Mouse (Mus musculus): Measurements from ENCODE around the gene Dop1b. TPM values are rescaled to one million over a fixed set of nuclear protein-coding genes. Genes with fewer than 3 reads are reported as not detected.
A peak's percentile ranks its signal among the peaks of the same experiment; 100 is the strongest.

Gene Dop1b
- polyA plus RNA-seq, 1 experiment from 2014 or later, result 30.1 TPM

DNA sequence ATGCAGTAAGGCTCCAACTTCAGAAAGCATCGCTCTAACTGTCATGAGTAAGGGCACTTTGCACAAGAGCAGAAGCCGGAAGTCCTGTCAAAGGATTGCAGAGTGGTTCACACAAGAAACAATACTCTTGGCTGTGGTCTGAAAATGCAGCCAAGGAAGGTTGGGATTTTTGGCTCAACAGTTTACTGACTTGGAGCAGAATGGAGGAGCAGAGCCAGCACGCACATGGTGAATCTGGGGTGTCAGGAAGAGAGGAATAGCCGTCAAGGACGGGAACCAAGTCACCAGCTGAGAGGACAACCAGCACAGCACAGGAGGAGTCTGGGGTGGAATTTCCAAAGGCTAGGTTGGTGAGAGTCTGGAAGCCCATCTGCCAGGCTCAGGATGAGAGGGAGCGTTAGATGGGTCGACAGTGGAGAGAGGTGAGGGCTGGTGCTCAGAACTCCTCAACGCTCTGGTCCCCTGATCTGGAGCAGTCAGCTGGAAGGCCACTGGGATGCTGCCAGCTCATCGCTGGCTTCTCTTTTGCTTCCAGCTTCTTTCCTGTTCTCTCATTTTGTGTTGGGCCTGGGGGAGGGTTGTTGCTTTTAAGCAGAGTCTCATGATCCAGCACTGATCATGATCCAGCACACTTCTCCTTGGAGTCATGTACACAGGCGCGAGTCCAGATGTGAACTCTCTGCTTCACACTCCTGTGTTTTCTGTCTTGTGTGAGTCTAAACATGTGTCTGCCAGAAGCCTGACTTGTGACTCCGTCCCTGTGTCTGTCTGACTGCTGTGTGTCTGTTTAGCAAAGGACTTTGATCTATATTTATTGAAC lies 85.5 kb downstream of the Dop1b start:
- Histone ChIP-seq H3K9ac (replicated peaks; ENCODE audit: low read length) (no peak overlapping the region), H3K36me3 (ENCODE audit: insufficient read depth, low read length) (no peaks in the 10 kb centered on the region; the same call in 1 of the 2 replicates), H3K27me3 (ENCODE audit: insufficient read depth, low read length) (no peaks in the 10 kb centered on the region), H3K4me2 (replicated peaks; ENCODE audit: low read depth, low read length) (no peak overlapping the region), H3K4me3 (ENCODE audit: low read length) (no peak overlapping the region), H3K9me3 (ENCODE audit: low read length) (no peaks in the 10 kb centered on the region), H3K4me1 (ENCODE audit: insufficient read depth, low read length) (peaks cover 7% of the 10 kb centered on the region), H3K27ac (ENCODE audit: low read length) (no peak overlapping the region)
- 75% methylated on average over 12 of the region's 12 CpGs for WGBS
- ATAC-seq (ENCODE audit: low FRiP score, low TSS enrichment), result no peak

- no peak overlapping the region for H3K4me2 ChIP-seq (replicated peaks; ENCODE audit: low read depth, low read length)
- no peak for ATAC-seq (ENCODE audit: low FRiP score, low TSS enrichment)
- no peak overlapping the region for H3K27ac ChIP-seq (ENCODE audit: low read length)
- no peak overlapping the region for H3K4me3 ChIP-seq (ENCODE audit: low read length)
- H3K36me3 ChIP-seq (ENCODE audit: insufficient read depth, low read length), result no peaks in the 10 kb centered on the region; the same call in 1 of the 2 replicates
- no peak overlapping the region for H3K9ac ChIP-seq (replicated peaks; ENCODE audit: low read length)
- no peaks in the 10 kb centered on the region for H3K9me3 ChIP-seq (ENCODE audit: low read length)
- H3K4me1 ChIP-seq (ENCODE audit: insufficient read depth, low read length), result peaks cover 7% of the 10 kb centered on the region
- 83% methylated on average over 11 of the region's 11 CpGs for WGBS
- H3K27me3 ChIP-seq (ENCODE audit: insufficient read depth, low read length), result no peaks in the 10 kb centered on the region
Measured at GRCm38 (mm10) chr16:93797841-93798492, 86.3 kb downstream of the Dop1b start.

DNA sequence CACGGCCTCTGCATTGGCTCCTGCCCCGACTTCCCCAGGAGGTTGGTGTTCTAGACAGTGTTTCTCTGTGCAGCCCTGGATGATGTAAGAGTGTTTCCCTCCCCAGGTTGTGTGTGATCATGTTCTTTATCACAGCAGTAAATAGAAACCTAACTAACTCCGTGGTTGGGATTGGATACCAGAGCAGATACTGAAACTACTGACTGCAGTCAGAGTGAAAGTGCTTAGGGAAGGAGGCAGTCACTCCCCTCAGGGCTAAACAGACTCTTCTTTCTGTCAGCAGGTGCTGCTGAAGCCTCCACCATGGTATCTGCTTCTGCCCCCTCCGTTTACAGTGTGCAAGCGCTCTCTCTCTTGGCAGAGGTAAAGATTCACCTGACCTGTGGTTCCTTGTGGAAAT lies 86.9 kb downstream of the Dop1b start:
- Histone ChIP-seq H3K4me1 (ENCODE audit: insufficient read depth, low read length) (peaks cover 7% of the 10 kb centered on the region), H3K27me3 (ENCODE audit: insufficient read depth, low read length) (no peaks in the 10 kb centered on the region), H3K9me3 (ENCODE audit: low read length) (no peaks in the 10 kb centered on the region), H3K9ac (replicated peaks; ENCODE audit: low read length) (no peak overlapping the region), H3K36me3 (ENCODE audit: insufficient read depth, low read length) (no peaks in the 10 kb centered on the region; the same call in 1 of the 2 replicates), H3K4me3 (ENCODE audit: low read length) (no peak overlapping the region), H3K27ac (ENCODE audit: low read length) (no peak overlapping the region), H3K4me2 (replicated peaks; ENCODE audit: low read depth, low read length) (no peak overlapping the region)
- ATAC-seq (ENCODE audit: low FRiP score, low TSS enrichment), result no peak
- 75% methylated on average over 5 of the region's 5 CpGs for WGBS

DNA sequence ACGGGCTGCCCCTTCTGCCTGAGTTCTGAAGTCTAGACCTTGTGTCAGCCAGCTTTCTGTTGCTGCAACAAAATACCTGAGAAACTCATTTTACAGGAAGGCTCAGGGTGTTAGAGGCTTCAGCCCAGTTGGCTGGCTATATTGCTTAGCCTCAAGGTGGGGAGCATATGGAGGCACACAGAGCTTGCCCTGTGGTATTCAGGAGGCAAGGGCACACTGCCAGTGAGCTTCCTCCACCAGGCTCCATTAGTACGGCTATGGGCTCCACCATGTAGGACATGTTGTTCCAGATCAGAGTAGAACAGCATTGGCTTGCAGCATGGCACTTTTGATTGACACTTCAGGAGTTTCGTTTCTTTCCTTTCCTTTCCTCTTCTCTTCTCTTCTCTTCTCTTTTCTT lies 87.4 kb downstream of the Dop1b start:
- Histone ChIP-seq H3K9ac (replicated peaks; ENCODE audit: low read length) (no peak overlapping the region), H3K4me3 (ENCODE audit: low read length) (no peak overlapping the region), H3K27me3 (ENCODE audit: insufficient read depth, low read length) (no peaks in the 10 kb centered on the region), H3K9me3 (ENCODE audit: low read length) (no peaks in the 10 kb centered on the region), H3K36me3 (ENCODE audit: insufficient read depth, low read length) (no peaks in the 10 kb centered on the region; the same call in 1 of the 2 replicates), H3K4me2 (replicated peaks; ENCODE audit: low read depth, low read length) (no peak overlapping the region), H3K4me1 (ENCODE audit: insufficient read depth, low read length) (peaks cover 7% of the 10 kb centered on the region), H3K27ac (ENCODE audit: low read length) (no peak overlapping the region)
- WGBS, result 87% methylated on average over 3 of the region's 3 CpGs
- ATAC-seq (ENCODE audit: low FRiP score, low TSS enrichment), result no peak

DNA sequence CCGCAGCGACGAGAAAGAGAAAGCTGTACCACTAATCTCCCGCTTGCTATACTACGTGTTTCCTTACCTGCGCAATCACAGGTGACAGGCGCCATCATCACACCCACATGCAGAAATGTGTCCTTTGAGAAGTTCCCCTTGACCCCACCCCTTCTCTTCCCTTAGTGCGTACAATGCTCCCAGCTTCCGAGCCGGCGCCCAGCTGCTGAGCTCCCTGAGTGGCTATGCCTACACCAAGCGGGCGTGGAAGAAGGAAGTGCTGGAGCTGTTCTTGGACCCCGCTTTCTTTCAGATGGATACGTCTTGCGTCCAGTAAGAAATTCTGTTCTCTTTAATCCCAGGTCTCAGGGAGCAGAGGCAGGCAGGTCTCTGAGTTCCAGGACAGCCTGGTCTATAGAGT lies 88.2 kb downstream of the Dop1b start:
- ATAC-seq (ENCODE audit: low FRiP score, low TSS enrichment), result no peak
- WGBS, result 97% methylated on average over 16 of the region's 16 CpGs
- Histone ChIP-seq H3K36me3 (ENCODE audit: insufficient read depth, low read length) (no peaks in the 10 kb centered on the region; the same call in 1 of the 2 replicates), H3K9ac (replicated peaks; ENCODE audit: low read length) (no peak overlapping the region), H3K27ac (ENCODE audit: low read length) (no peak overlapping the region), H3K4me3 (ENCODE audit: low read length) (no peak overlapping the region), H3K27me3 (ENCODE audit: insufficient read depth, low read length) (no peaks in the 10 kb centered on the region), H3K4me1 (ENCODE audit: insufficient read depth, low read length) (peaks cover 2% of the 10 kb centered on the region; the same call in 1 of the 2 replicates), H3K9me3 (ENCODE audit: low read length) (no peaks in the 10 kb centered on the region), H3K4me2 (replicated peaks; ENCODE audit: low read depth, low read length) (no peak overlapping the region)

DNA sequence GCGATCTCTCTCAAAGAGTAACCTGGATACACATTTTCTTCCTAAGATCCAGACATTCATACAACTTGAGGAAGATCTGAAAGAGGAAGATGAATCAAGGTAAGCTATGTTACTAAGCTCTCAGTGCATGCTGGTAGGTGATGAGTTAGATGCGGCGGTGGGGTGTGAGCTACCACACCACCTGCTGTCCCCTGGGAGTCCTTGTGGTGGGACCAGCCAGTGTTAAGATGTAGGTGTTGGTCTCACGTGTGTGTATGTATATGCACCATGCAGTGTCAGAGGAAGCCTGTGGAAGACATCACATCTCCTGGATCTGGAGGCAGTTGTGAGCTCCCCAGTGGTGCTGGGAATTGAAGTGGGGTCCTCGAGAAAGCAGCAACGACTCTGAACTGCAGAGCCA lies 95.5 kb downstream of the Dop1b start:
- peaks cover 14% of the 10 kb centered on the region for H3K36me3 ChIP-seq (ENCODE audit: insufficient read depth, low read length)
- no peak for ATAC-seq (ENCODE audit: low FRiP score, low TSS enrichment)
- H3K27ac ChIP-seq (ENCODE audit: low read length), result no peak overlapping the region

GRCm38 (mm10) chr16:93807961-93808554 lies 96.4 kb downstream of the Dop1b start:
- ATAC-seq (ENCODE audit: low FRiP score, low TSS enrichment), result peak; percentile 80
- Histone ChIP-seq H3K36me3 (ENCODE audit: insufficient read depth, low read length) (peaks cover 19% of the 10 kb centered on the region), H3K4me2 (replicated peaks; ENCODE audit: low read depth, low read length) (no peak overlapping the region), H3K27ac (ENCODE audit: low read length) (peak overlapping the region; percentile 66), H3K9me3 (ENCODE audit: low read length) (peaks cover 14% of the 10 kb centered on the region), H3K27me3 (ENCODE audit: insufficient read depth, low read length) (no peaks in the 10 kb centered on the region), H3K4me3 (ENCODE audit: low read length) (no peak overlapping the region), H3K4me1 (ENCODE audit: insufficient read depth, low read length) (peaks cover 26% of the 10 kb centered on the region), H3K9ac (replicated peaks; ENCODE audit: low read length) (0 out of 2 replicates have a peak overlapping the region, but pooled peaks have one; percentile 8)
- 6% methylated on average over 8 of the region's 8 CpGs for WGBS

More for the DNA sequence above, 95.5 kb downstream of the Dop1b start:
- H3K9me3 ChIP-seq (ENCODE audit: low read length), result peaks cover 11% of the 10 kb centered on the region
- H3K9ac ChIP-seq (replicated peaks; ENCODE audit: low read length), result no peak overlapping the region
- 90% methylated on average over 6 of the region's 6 CpGs for WGBS
- no peaks in the 10 kb centered on the region for H3K27me3 ChIP-seq (ENCODE audit: insufficient read depth, low read length)
- H3K4me2 ChIP-seq (replicated peaks; ENCODE audit: low read depth, low read length), result no peak overlapping the region
- H3K4me3 ChIP-seq (ENCODE audit: low read length), result no peak overlapping the region
- peaks cover 26% of the 10 kb centered on the region for H3K4me1 ChIP-seq (ENCODE audit: insufficient read depth, low read length)

DNA sequence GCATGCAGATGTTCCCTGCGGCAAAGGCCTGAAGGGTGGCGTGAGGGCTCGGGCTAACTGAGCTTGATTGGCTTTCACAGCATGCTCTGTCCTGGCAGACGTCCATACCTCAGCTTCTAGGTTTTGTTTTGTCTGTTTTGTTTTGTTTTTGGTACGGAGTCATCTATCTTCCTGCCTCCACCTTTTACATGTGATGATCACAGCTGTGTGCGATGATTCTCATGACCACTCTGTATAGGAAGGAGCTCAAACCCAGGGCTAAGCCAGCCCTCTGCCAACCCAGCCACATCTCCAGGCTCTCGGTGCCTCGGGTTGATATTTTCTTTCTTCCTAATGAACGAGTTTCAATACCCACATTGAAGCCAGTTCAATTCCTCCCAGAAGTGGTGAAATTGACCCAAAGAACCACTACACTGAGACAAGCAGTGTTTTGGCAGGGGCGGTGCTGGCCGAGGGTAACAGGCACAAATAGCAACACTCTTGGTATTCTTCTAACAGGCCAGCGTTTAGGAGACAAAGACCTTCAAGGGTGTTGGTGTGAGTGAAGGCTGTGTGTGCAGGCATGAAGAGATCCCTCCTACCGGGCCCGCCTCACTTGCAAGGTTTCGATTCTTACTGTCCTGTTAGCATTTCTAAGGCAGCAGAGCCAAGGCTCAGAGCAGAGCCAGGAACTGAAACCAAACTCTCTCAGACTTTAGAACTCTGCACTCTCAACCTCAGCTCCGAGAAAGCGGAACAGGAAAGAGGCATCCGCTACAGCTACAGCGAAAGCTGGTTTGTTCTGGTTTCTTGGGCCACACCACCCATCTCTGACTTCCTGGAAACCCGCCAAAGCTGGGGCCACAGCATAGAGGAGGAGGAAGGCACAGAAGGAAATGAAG lies 104.4 kb downstream of the Dop1b start:
- peak; percentile 55 for ATAC-seq (ENCODE audit: low FRiP score, low TSS enrichment)
- peak overlapping the region; percentile 14 for H3K4me2 ChIP-seq (replicated peaks; ENCODE audit: low read depth, low read length)
- H3K9ac ChIP-seq (replicated peaks; ENCODE audit: low read length), result peak overlapping the region; percentile 24; the same call in 1 of the 2 replicates

GRCm38 (mm10) chr16:93816861-93817260 lies 105.2 kb downstream of the Dop1b start:
- Histone ChIP-seq H3K36me3 (ENCODE audit: insufficient read depth, low read length) (peaks cover 6% of the 10 kb centered on the region; the same call in 1 of the 2 replicates), H3K4me1 (ENCODE audit: insufficient read depth, low read length) (peaks cover 30% of the 10 kb centered on the region), H3K9me3 (ENCODE audit: low read length) (peaks cover 8% of the 10 kb centered on the region), H3K27ac (ENCODE audit: low read length) (peak overlapping the region; percentile 88), H3K4me3 (ENCODE audit: low read length) (no peak overlapping the region), H3K27me3 (ENCODE audit: insufficient read depth, low read length) (no peaks in the 10 kb centered on the region), H3K9ac (replicated peaks; ENCODE audit: low read length) (no peak overlapping the region), H3K4me2 (replicated peaks; ENCODE audit: low read depth, low read length) (no peak overlapping the region; the same call in 1 of the 2 replicates)
- 49% methylated on average over 7 of the region's 7 CpGs for WGBS
- ATAC-seq (ENCODE audit: low FRiP score, low TSS enrichment), result peak; percentile 49

More for the DNA sequence above, 104.4 kb downstream of the Dop1b start:
- Histone ChIP-seq H3K9me3 (ENCODE audit: low read length) (peaks cover 13% of the 10 kb centered on the region), H3K27ac (ENCODE audit: low read length) (peak overlapping the region; percentile 88), H3K4me3 (ENCODE audit: low read length) (no peak overlapping the region), H3K36me3 (ENCODE audit: insufficient read depth, low read length) (peaks cover 12% of the 10 kb centered on the region), H3K4me1 (ENCODE audit: insufficient read depth, low read length) (peaks cover 30% of the 10 kb centered on the region), H3K27me3 (ENCODE audit: insufficient read depth, low read length) (no peaks in the 10 kb centered on the region)
- WGBS, result 48% methylated on average over 20 of the region's 20 CpGs
